Mouse (Mus musculus): ENCODE results near the gene Lyrm4. TPM values are rescaled to one million over a fixed set of nuclear protein-coding genes. Genes with fewer than 3 reads are reported as not detected.

Gene Lyrm4
- polyA plus RNA-seq, 1 experiment from 2014 or later, result 25.7 TPM

DNA sequence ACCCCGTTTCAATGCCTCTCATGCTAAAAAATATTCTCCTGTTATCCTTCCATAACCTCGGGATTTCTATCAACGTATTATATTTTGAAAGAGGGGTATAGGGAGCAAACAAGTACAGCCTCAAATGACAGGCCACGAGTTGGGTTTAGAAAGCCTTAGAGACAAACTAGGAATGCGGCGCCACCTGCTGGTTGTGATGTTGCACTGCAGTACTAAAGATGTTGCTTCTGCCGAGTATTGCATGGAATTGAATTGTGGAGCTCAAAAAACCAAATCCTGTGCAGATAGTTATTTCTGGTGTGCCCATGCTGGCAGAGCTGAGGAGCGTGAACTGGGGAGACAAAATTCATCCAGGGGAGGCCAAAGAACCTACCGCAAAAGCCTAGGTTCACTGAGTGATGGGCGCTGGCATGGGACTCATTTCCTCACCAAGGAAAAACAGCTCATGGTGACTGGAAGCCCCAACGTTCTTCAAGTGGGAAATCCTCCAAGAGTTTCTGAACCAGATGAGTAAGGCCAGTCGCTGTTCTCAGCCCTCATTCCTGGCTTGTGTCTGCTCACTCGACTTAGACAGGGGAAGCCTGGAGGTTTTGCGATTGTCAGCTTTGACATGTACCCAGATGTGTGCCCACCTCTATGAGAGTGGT, 169.8 kb downstream of the Lyrm4 start:
- H3K4me1 ChIP-seq (replicated peaks), result no peaks in the 10 kb centered on the region
- H3K27ac ChIP-seq, result no peak overlapping the region
- no peak overlapping the region for H3K4me2 ChIP-seq (replicated peaks)
- no peak overlapping the region for H3K4me3 ChIP-seq (replicated peaks)
- H3K9me3 ChIP-seq, result no peaks in the 10 kb centered on the region
- 24% methylated on average over 14 of the region's 14 CpGs for WGBS
- H3K27me3 ChIP-seq (replicated peaks), result no peaks in the 10 kb centered on the region
- ATAC-seq, result no peak
- no peak overlapping the region for H3K9ac ChIP-seq
- no peaks in the 10 kb centered on the region for H3K36me3 ChIP-seq

DNA sequence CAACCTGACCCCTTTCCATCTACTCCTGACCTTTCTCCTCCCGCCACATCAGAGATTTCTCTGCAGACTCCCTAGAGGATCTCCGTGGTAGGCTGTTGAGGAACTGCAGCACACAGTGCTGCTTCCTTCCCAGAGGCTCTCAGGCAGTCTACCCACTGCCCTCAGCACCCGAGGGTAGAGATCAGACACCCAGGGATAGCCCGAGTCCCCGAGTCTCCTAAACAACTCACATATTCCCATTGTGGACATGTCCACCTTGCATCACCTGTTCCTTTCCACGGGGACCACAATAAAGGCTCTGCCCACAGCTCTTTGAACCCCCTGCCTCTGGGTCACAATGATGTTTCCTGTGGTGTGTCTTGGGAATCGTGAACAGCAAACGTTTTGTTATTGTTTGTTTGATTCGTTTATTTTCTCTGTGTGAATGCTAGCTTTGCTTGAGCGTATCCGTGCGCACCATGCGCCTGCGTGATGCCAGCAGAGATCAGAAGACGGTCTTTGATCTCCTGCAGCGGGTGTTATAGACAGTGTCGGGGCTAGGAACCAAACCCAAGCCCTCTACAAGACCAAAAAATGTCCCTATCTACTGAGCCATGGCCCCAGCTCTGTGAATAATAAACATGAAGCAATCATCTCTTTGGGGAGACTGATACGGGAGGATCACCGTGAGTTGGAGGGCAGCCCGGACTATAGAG, 170.5 kb downstream of the Lyrm4 start:
- no peak for ATAC-seq
- H3K4me2 ChIP-seq (replicated peaks), result no peak overlapping the region
- H3K4me1 ChIP-seq (replicated peaks), result no peaks in the 10 kb centered on the region
- no peak overlapping the region for H3K4me3 ChIP-seq (replicated peaks)
- no peaks in the 10 kb centered on the region for H3K36me3 ChIP-seq
- no peaks in the 10 kb centered on the region for H3K27me3 ChIP-seq (replicated peaks)
- no peaks in the 10 kb centered on the region for H3K9me3 ChIP-seq
- no peak overlapping the region for H3K27ac ChIP-seq
- no peak overlapping the region for H3K9ac ChIP-seq
- WGBS, result 69% methylated on average over 20 of the region's 20 CpGs

DNA sequence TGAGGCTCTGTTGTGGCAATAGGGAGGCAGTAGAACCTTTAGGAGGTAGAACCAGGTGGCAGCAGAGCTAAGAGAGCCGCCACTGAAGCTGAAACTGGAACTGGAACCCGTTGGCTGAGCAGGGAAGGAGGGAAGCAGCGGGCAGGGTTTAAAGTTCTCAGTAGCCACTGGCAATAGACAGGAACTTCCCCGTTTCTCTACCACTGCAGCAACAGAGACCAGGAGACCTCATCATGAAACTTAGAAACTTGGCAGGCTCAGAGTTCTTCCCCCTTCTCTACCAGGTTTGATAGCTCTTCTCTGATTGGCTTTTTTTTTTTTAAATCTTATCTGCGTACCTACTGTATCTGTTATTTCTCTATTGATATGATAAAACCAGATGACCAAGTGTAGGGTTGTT, 176.4 kb downstream of the Lyrm4 start:
- ATAC-seq, result no peak
- H3K4me3 ChIP-seq (replicated peaks), result no peak overlapping the region
- H3K27ac ChIP-seq, result no peak overlapping the region
- H3K27me3 ChIP-seq (replicated peaks), result no peaks in the 10 kb centered on the region
- 81% methylated on average over 5 of the region's 5 CpGs for WGBS
- H3K36me3 ChIP-seq, result no peaks in the 10 kb centered on the region
- H3K9ac ChIP-seq, result no peak overlapping the region
- no peaks in the 10 kb centered on the region for H3K9me3 ChIP-seq
- H3K4me1 ChIP-seq (replicated peaks), result no peaks in the 10 kb centered on the region
- H3K4me2 ChIP-seq (replicated peaks), result no peak overlapping the region

DNA sequence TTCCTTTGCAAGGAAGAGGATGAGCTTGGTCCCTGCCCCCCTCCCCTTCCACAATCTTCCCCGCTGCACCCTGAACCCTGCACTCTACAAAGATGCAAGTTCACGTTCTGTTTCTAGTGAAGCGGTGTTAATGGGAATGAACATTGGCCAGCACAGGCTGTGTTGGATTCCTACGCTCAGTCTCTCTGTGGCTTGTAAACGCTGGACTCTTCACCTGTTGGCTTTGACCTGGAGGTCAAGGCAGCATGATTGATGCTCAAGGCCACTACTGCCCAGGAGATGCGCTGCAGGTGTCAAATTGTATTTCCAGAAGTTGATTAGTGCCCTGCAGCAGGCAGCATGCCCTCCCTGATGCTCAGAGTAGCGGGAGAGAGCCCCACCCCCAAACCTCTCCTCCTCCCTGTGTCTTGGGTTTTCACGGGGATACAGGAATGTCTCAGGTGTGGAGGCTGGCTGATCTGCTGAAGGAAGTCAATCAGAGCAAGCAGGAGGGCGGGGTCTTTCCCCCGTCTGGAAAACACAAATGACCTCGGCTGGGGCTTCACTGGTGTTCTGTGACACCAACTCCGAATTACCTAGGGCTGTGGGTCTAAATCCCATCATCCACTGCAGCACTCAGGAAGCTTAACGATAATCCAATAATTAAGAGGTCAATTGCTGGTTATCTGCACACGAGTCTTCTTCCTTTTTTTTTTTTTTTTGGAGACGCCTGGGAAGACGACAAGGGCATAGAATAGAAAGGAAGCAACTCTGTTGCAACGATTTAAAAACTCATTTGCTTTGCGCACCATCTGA, 177.3 kb downstream of the Lyrm4 start:
- Histone ChIP-seq H3K4me2 (replicated peaks) (no peak overlapping the region), H3K27me3 (replicated peaks) (no peaks in the 10 kb centered on the region), H3K36me3 (no peaks in the 10 kb centered on the region), H3K4me1 (replicated peaks) (no peaks in the 10 kb centered on the region), H3K4me3 (replicated peaks) (no peak overlapping the region), H3K27ac (no peak overlapping the region), H3K9ac (no peak overlapping the region), H3K9me3 (no peaks in the 10 kb centered on the region)
- WGBS, result 57% methylated on average over 18 of the region's 18 CpGs
- ATAC-seq, result no peak

DNA sequence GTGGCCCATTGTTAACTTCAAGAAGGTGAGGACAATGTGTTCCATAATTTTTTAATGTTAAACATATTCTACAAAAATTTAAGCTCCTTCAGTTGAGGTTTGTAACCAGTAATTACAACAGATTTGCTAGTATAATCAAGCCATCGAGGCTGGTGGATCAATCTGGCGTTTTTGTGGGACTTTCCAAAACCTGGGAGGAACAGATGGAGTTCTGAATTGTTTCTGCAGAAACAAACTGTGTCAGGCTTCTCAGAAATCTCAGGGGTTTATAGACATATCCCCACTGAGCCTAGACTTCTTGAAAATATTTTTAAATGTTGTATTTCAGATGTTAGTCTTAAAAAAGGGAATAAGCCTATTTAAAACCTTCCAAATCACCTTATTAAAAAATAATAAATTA, 179.3 kb downstream of the Lyrm4 start:
- 80% methylated on average over 2 of the region's 2 CpGs for WGBS
- no peaks in the 10 kb centered on the region for H3K9me3 ChIP-seq
- no peaks in the 10 kb centered on the region for H3K4me1 ChIP-seq (replicated peaks)
- H3K4me3 ChIP-seq (replicated peaks), result no peak overlapping the region
- H3K27ac ChIP-seq, result no peak overlapping the region
- no peaks in the 10 kb centered on the region for H3K36me3 ChIP-seq
- ATAC-seq, result no peak
- no peak overlapping the region for H3K4me2 ChIP-seq (replicated peaks)
- H3K27me3 ChIP-seq (replicated peaks), result no peaks in the 10 kb centered on the region
- no peak overlapping the region for H3K9ac ChIP-seq

Other genes with a start within 250 kb of the Lyrm4 start
- gene Rpp40, start 211.2 kb downstream of the Lyrm4 start, polyA plus RNA-seq (2015; fragmentation: Nextera tagmentation; extraction: Ambion mirVana), result 21.6 and 23.8 TPM in 2 replicates
- gene Ppp1r3g, start 158.7 kb downstream of the Lyrm4 start, polyA plus RNA-seq (2015; fragmentation: Nextera tagmentation; extraction: Ambion mirVana), result 0.70 and 0.71 TPM in 2 replicates
- 41.8 and 48.9 TPM in 2 replicates for gene Fars2, start 114 bp downstream of the Lyrm4 start, polyA plus RNA-seq (2015; fragmentation: Nextera tagmentation; extraction: Ambion mirVana)

Data from intestine, embryonic 15.5 days (tissue).